ENCODE assay signal across 8 mouse cellular contexts in genomic region chr7:19227883-19228792, GRCm38 (mm10). TPM values are rescaled to one million over a fixed set of nuclear protein-coding genes. Genes with fewer than 3 reads are reported as not detected.
DNase-seq lines count a peak whose midpoint lies in the region; ATAC-seq and TF ChIP-seq lines count a peak whose summit lies in the region.

Gene Opa3 (plus strand): TSS chr7:19228334.

- H3K36me3 ChIP-seq in forebrain, embryonic 10.5 days (replicated peaks), result peaks cover 44% of the 10 kb centered on the region
- peaks cover 10% of the 10 kb centered on the region; the same call in 1 of the 2 replicates for H3K36me3 ChIP-seq in heart, embryonic 15.5 days
- H3K36me3 ChIP-seq in liver, embryonic 14.5 days (replicated peaks; ENCODE audit: control insufficient read depth, insufficient read depth, low read depth), result no peaks in the 10 kb centered on the region
- H3K36me3 ChIP-seq in neural tube, embryonic 11.5 days (ENCODE audit: control insufficient read depth, insufficient read depth, low read length), result no peaks in the 10 kb centered on the region; the same call in 1 of the 2 replicates
- no peaks in the 10 kb centered on the region for H3K36me3 ChIP-seq in stomach, postnatal 0 days (ENCODE audit: control insufficient read depth, insufficient read depth, low read length)

- H3K9ac ChIP-seq in heart, embryonic 15.5 days, result peak within 1 kb of the TSS; percentile 74
- peak within 1 kb of the TSS; percentile 97 for H3K9ac ChIP-seq in liver, embryonic 14.5 days (replicated peaks)
- H3K9ac ChIP-seq in neural tube, embryonic 11.5 days (ENCODE audit: low read length), result peak within 1 kb of the TSS; percentile 73
- peak within 1 kb of the TSS; percentile 76 for H3K9ac ChIP-seq in stomach, postnatal 0 days (ENCODE audit: low read length)

- no peaks in the 10 kb centered on the region for H3K9me3 ChIP-seq in forebrain, embryonic 10.5 days
- H3K9me3 ChIP-seq in heart, embryonic 15.5 days (replicated peaks), result no peaks in the 10 kb centered on the region
- no peaks in the 10 kb centered on the region for H3K9me3 ChIP-seq in liver, embryonic 14.5 days (ENCODE audit: control insufficient read depth, low read length)
- no peaks in the 10 kb centered on the region for H3K9me3 ChIP-seq in neural tube, embryonic 11.5 days (ENCODE audit: control insufficient read depth, low read length)
- no peaks in the 10 kb centered on the region for H3K9me3 ChIP-seq in stomach, postnatal 0 days (ENCODE audit: control insufficient read depth, low read length)

- H3K4me1 ChIP-seq in forebrain, embryonic 10.5 days, result peaks cover 27% of the 10 kb centered on the region
- H3K4me1 ChIP-seq in heart, embryonic 15.5 days (replicated peaks), result peaks cover 27% of the 10 kb centered on the region
- peaks cover 41 to 52% of the 10 kb centered on the region in 2 experiments for H3K4me1 ChIP-seq in liver, embryonic 14.5 days (replicated peaks; ENCODE audit: control insufficient read depth in 2 of 2, insufficient read depth in 2 of 2, low read length in 1 of 2)
- H3K4me1 ChIP-seq in neural tube, embryonic 11.5 days (ENCODE audit: control insufficient read depth, insufficient read depth, low read length), result peaks cover 10% of the 10 kb centered on the region
- peaks cover 6% of the 10 kb centered on the region for H3K4me1 ChIP-seq in stomach, postnatal 0 days (replicated peaks; ENCODE audit: control insufficient read depth, insufficient read depth)

- peak within 1 kb of the TSS; percentile 78 for H3K4me2 ChIP-seq in heart, embryonic 15.5 days
- H3K4me2 ChIP-seq in liver, embryonic 14.5 days (ENCODE audit: low read depth), result peak within 1 kb of the TSS; percentile 97
- peak within 1 kb of the TSS; percentile 84 for H3K4me2 ChIP-seq in neural tube, embryonic 11.5 days (ENCODE audit: low read depth)
- peak within 1 kb of the TSS; percentile 81 for H3K4me2 ChIP-seq in stomach, postnatal 0 days (replicated peaks; ENCODE audit: low read depth)

- TF ChIP-seq CTCF in liver, embryonic 14.5 days (IDR thresholded peaks at IDR 0.05; ENCODE audit: low read depth), result peak; percentile 83
- TF ChIP-seq CTCF in stomach, postnatal 0 days (IDR thresholded peaks at IDR 0.05; ENCODE audit: low read depth), result peak; percentile 77

- peak within 1 kb of the TSS; percentile 71 for H3K4me3 ChIP-seq in forebrain, embryonic 10.5 days
- H3K4me3 ChIP-seq in heart, embryonic 15.5 days, result peak within 1 kb of the TSS; percentile 64
- H3K4me3 ChIP-seq in liver, embryonic 14.5 days (ENCODE audit: insufficient read depth in 1 of 2, low read depth in 2 of 2, low read length in 2 of 2), result peak within 1 kb of the TSS; percentile 81 to 97
- H3K4me3 ChIP-seq in neural tube, embryonic 11.5 days (ENCODE audit: low read depth, low read length), result peak within 1 kb of the TSS; percentile 58
- peak within 1 kb of the TSS; percentile 65 for H3K4me3 ChIP-seq in stomach, postnatal 0 days (ENCODE audit: low read depth, low read length)

- TF ChIP-seq EP300 in liver, embryonic 14.5 days (IDR thresholded peaks at IDR 0.05; ENCODE audit: low read depth), result peak; percentile 50
- no peak for TF ChIP-seq EP300 in stomach, postnatal 0 days (optimal IDR thresholded peaks at IDR 0.05)

- peak; percentile 93 for ATAC-seq in heart, embryonic 15.5 days (replicated peaks; ENCODE audit: insufficient number of reproducible peaks, insufficient read depth, low FRiP score, low read depth)
- peak; percentile 85 for ATAC-seq in liver, embryonic 14.5 days (ENCODE audit: insufficient read depth)
- ATAC-seq in neural tube, embryonic 11.5 days (ENCODE audit: insufficient read depth, low FRiP score, low TSS enrichment), result peak; percentile 98
- peak; percentile 94 for ATAC-seq in stomach, postnatal 0 days (ENCODE audit: low FRiP score, low TSS enrichment)

- DNase-seq in CD8-positive naive resting alpha-beta T cell, adult 2 months (ENCODE audit: low read depth in 2 of 2, low spot score in 2 of 2), result peak; percentile 98
- peak; percentile 100 for DNase-seq in c-Kit-positive CD71-negative TER-119-negative erythroid progenitor cells, embryonic 14.5 days (ENCODE audit: low read depth)
- DNase-seq in forebrain, embryonic 10.5 days (ENCODE audit: extremely low spot score, low spot score), result peak; percentile 100
- peak; percentile 100 for DNase-seq in kidney, postnatal 25 days
- peak; percentile 100 for DNase-seq in liver, embryonic 14.5 days (ENCODE audit: low read depth in 3 of 3, low spot score in 3 of 3)
- DNase-seq in neural tube, embryonic 11.5 days (ENCODE audit: low spot score), result peak; percentile 99
- peak; percentile 100 for DNase-seq in stomach, postnatal 0 days (ENCODE audit: low spot score)

- no peaks in the 10 kb centered on the region for H3K27me3 ChIP-seq in forebrain, embryonic 10.5 days (ENCODE audit: poor library complexity, severe bottlenecking)
- no peaks in the 10 kb centered on the region for H3K27me3 ChIP-seq in heart, embryonic 15.5 days
- no peaks in the 10 kb centered on the region for H3K27me3 ChIP-seq in liver, embryonic 14.5 days (ENCODE audit: control insufficient read depth, insufficient read depth, low read length)
- H3K27me3 ChIP-seq in neural tube, embryonic 11.5 days (ENCODE audit: control insufficient read depth, insufficient read depth, low read length), result no peaks in the 10 kb centered on the region
- H3K27me3 ChIP-seq in stomach, postnatal 0 days (ENCODE audit: control insufficient read depth, insufficient read depth, low read length), result no peaks in the 10 kb centered on the region

- WGBS in forebrain, embryonic 10.5 days, result under 1% methylated on average over 91 of the region's 91 CpGs
- WGBS in heart, embryonic 15.5 days, result under 1% methylated on average over 89 of the region's 91 CpGs
- WGBS in liver, embryonic 14.5 days (ENCODE audit: insufficient replicate concordance), result under 1% methylated on average over 89 of the region's 91 CpGs
- WGBS in neural tube, embryonic 11.5 days, result under 1% methylated on average over 85 of the region's 91 CpGs
- WGBS in stomach, postnatal 0 days, result under 1% methylated on average over 90 of the region's 91 CpGs

- peak within 1 kb of the TSS; percentile 97 for H3K27ac ChIP-seq in forebrain, embryonic 10.5 days
- peak within 1 kb of the TSS; percentile 99 for H3K27ac ChIP-seq in heart, embryonic 15.5 days
- H3K27ac ChIP-seq in liver, embryonic 14.5 days, result peak within 1 kb of the TSS; percentile 98
- H3K27ac ChIP-seq in neural tube, embryonic 11.5 days (ENCODE audit: low read depth, low read length), result peak within 1 kb of the TSS; percentile 98
- peak within 1 kb of the TSS; percentile 99 for H3K27ac ChIP-seq in stomach, postnatal 0 days (replicated peaks)

RNA-seq across cellular contexts. Expression of gene Opa3, which starts in this region (rescaled TPM):
- polyA plus RNA-seq in forebrain, embryonic 10.5 days (2016; fragmentation: Nextera tagmentation; extraction: Ambion mirVana), result 50.7 and 51.4 TPM in 2 replicates
- 33.8 and 37.9 TPM in 2 replicates for polyA plus RNA-seq in heart, embryonic 15.5 days (2015; fragmentation: Nextera tagmentation; extraction: Ambion mirVana)
- 8.3 and 9.1 TPM in 2 replicates for polyA plus RNA-seq in liver, embryonic 14.5 days (2012; rRNA removed)
- polyA plus RNA-seq in liver, embryonic 14.5 days (2014; fragmentation: Nextera tagmentation; extraction: Ambion mirVana), result 12.8 and 14.6 TPM in 2 replicates
- 43.7 and 45.9 TPM in 2 replicates for polyA plus RNA-seq in neural tube, embryonic 11.5 days (2014; fragmentation: Nextera tagmentation; extraction: Ambion mirVana)
- polyA plus RNA-seq in stomach, postnatal 0 days (2015; fragmentation: Nextera tagmentation; extraction: Ambion mirVana), result 20.3 and 20.7 TPM in 2 replicates

Comparison
In these comparisons a context has a peak if more than half of its experiments do, and no peak if none do; other contexts are left out.
1. Peak in every context shown above with its lines: DNase-seq, ATAC-seq, H3K4me3 ChIP-seq and H3K27ac ChIP-seq.